Mouse (Mus musculus): ENCODE data around the gene Slc47a2.

Slc47a2 gene

GRCm38 (mm10) chr11:61278445-61279077 is 64.1 kb downstream of the Slc47a2 start:
- no peak for DNase-seq (ENCODE audit: low read depth)

DNA sequence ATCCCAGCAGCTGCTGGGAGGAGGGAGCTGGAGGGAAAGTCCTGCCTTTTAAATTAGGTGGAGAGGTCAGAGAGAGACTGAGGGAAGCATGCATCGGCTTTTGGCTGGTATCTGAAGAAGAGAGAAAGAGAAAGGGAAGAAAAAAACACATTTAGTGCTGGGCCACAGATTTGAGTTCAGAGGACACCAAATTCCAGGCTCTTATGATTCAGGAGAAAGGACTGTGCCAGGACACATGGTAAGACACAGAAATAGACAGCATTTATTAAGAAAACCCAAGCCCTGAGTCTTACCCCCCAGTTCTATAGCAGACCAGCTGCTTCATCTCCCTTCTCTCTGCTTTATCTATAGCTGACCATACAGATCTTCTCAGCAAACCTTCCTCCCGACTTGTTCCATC is 64.7 kb downstream of the Slc47a2 start:
- DNase-seq (ENCODE audit: low read depth): no peak

GRCm38 (mm10) chr11:61276482-61276881 is 66.2 kb downstream of the Slc47a2 start:
- DNase-seq (ENCODE audit: low read depth): no peak

DNA sequence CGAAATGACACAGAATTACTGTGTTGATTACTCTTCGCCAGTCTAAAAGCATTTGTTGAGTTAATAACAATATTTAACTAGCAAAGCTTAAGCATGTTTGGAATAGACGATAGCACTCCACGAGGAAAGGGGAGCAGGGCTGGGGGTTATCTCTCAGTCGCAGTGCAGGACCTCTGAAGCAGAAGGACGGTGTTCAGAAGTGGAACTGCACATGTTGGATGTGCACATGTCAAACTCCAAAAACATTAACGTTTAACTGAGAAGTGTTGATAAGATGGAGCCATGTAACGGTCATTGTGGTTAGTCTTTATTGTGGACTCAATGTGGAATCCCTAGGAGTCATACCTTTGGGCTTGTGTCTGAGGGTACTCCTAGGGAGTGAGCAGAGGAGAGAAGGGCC is 67.6 kb downstream of the Slc47a2 start:
- DNase-seq (ENCODE audit: low read depth): no peak

GRCm38 (mm10) chr11:61274421-61274820 is 68.2 kb downstream of the Slc47a2 start:
- no peak for DNase-seq (ENCODE audit: low read depth)

DNA sequence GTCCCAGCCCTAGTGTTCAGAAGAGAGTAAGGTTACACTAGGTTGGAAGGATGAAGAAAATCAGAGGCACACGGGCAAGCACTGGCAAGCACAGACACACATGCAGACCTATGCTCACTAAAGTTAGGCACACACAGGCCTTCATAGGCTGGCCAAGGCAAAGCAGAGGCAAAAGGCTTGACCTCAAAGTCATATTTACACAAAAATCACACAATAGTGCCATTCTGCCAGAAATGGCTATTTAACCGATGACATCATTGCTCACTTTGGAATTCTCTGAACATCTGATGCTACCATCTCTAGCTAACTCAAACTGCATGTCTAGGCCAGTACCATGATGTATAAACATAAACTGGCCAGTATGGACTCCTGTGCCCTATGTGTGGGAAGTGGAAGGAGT is 68.7 kb downstream of the Slc47a2 start:
- DNase-seq (ENCODE audit: low read depth): no peak

GRCm38 (mm10) chr11:61271612-61272011 is 71.0 kb downstream of the Slc47a2 start:
- DNase-seq (ENCODE audit: low read depth): no peak

- DNase-seq (ENCODE audit: low read depth): no peak
Measured at GRCm38 (mm10) chr11:61270406-61270805, 72.3 kb downstream of the Slc47a2 start.

DNA sequence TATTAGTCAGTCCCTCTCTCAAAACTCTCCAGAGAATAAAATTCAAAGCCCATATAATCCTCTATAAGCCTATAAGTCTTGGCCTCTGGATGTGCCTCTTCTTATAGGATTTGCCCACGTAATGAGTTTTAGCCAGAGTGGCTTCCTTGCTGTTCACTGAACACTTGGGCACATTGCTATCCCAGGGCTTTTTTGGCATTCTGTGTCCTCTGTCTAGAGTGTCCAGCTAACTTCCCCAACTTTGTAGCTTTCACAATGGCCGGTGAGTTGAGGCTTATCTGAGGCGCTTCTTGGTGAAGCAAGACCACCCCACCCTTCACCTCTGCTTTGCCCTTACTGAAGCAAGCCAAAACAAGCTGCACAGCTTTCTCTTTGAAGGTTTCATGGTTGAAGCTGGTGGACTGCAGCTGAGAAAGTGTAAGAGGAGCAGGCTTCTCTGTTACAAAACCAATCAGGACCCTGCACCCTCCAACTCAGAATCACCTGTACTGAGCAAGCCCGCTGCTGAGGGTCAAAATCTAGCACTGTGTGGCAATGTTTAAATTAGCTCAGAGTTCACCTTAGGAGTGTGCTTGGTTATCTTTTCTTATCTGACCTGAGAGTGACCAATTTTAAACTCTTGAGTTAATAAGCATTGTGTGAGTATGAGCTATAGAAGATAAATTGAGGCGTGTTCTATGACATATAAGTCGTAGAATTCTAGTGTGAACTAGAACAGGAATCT is 73.9 kb downstream of the Slc47a2 start:
- DNase-seq (ENCODE audit: low read depth): no peak

DNA sequence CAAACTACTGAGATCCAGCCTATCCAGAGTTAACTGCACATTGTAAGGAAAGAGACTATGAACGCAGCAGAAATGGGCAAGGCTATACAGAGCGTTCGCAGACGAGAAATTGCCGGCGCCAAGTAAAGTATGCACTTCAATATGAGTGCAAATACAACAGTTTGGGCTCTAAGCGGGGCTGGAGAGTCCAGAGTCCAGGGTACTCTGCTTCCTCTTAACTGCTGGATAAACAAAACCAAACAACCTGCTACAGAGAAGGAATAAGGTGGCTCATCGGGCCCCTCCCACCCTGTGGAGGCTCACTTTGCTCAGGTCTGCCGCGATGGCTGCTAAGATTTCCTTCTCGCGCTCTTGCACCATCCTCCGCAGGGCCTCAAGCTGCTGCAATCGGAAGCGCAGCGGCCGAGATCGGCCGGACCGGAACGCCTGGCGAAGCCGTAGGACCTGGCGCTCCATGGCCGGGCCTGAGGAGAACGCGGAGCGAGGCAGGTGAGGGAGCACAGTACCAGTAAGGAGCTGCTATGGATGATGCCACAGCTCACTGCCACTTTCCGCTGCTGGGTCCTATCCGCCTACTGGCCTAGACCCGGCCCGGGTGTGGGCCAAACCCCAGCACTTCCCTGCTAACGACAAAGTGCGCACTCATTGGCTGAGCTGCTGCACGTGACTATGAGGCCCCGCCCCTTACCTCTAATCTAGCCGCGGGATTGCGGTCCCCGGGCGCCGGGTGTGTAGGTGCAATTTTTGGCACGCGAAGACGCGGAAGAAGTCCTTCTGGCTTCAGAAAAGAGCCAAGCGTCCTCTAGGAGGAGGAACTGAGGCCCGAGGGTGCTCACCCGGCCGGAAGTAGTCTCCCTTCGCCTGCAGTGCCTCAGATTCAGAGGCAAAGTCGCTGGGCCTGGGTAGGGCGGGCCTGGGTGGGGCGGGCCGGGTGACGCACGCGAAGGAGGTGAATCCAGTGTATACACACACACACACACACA is 75.8 kb downstream of the Slc47a2 start, which contains the start of gene Aldh3a2:
TSS of gene Aldh3a2 (minus strand) at position 914 of the 983 bp plus-strand sequence.
- peak; percentile 98 for DNase-seq (ENCODE audit: low read depth)

DNA sequence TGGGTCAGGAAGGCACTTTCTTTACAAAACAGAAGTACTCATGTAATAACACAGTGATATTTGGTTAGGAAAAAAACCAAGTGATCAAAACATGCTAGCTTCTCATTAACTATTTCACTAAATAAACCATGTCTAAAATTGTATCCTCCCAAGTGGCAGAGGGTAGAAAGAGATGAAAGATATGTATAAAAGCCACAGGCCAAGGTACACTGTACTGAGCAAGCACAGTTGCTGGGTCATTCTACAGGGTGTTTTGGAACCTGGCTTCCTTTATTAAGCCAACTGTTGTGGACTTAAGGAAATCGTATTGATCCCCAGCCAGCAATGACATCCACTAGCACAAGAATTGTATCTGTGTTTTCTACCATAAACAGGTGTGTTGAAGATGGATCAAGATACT is 78.8 kb downstream of the Slc47a2 start:
- no peak for DNase-seq (ENCODE audit: low read depth)

DNA sequence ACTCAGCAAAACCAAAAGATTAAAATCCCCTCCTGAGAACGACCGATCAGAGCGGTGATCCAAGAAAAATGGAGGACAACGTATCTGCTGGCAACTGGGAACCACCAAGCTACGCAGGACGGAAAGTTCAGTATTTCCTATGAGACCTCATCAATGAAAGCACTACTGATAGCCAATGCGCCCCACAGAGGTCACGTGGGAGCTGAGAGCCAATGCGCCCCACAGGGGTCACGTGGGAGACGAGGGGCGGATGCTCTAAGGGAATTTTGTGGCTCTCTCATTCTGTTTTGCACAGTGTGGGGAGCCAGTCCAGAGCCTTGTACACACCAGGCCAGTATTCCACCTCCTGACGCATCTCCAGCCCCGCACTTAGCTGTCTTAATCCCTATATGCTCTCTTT is 80.1 kb downstream of the Slc47a2 start:
- DNase-seq (ENCODE audit: low read depth): no peak

GRCm38 (mm10) chr11:61259106-61259505 is 83.6 kb downstream of the Slc47a2 start:
- DNase-seq (ENCODE audit: low read depth): no peak

GRCm38 (mm10) chr11:61252807-61253206 is 89.9 kb downstream of the Slc47a2 start:
- DNase-seq (ENCODE audit: low read depth): no peak

GRCm38 (mm10) chr11:61251741-61252140 is 90.9 kb downstream of the Slc47a2 start:
- no peak for DNase-seq (ENCODE audit: low read depth)
